Mouse (Mus musculus) heart, embryonic 10.5 days (tissue): ENCODE measurements around the gene Cep70. TPM values are rescaled to one million over a fixed set of nuclear protein-coding genes. Genes with fewer than 3 reads are reported as not detected.

ENCODE experiments used
- DNase-seq: peaks from one replicate; pipeline ENCODE4 v3.0.0-alpha.2; 2017; ENCODE audit warnings: low spot score
- H3K27ac ChIP-seq: fragments of 300-500 bp; sonication (generic); 2 replicates; pipeline ENCODE4 v1.5.1; 2016; ENCODE audit warnings: mild to moderate bottlenecking
- H3K27me3 ChIP-seq: fragments of 300-500 bp; sonication (generic); 2 replicates; pipeline ENCODE4 v1.6.1; 2016; ENCODE audit warnings: mild to moderate bottlenecking; ENCODE audit not compliant: poor library complexity, insufficient read depth, severe bottlenecking
- H3K36me3 ChIP-seq: fragments of 300-500 bp; sonication (generic); 2 replicates; pipeline ENCODE4 v1.6.1; 2016; ENCODE audit warnings: mild to moderate bottlenecking, moderate library complexity
- H3K4me1 ChIP-seq: fragments of 300-500 bp; sonication (generic); 2 replicates; pipeline ENCODE4 v1.6.1; 2016; ENCODE audit warnings: mild to moderate bottlenecking
- H3K4me3 ChIP-seq: fragments of 300-500 bp; sonication (generic); 2 replicates; pipeline ENCODE4 v1.5.1; 2016; ENCODE audit warnings: mild to moderate bottlenecking, moderate library complexity
- H3K9me3 ChIP-seq: fragments of 300-500 bp; sonication (generic); 2 replicates; pipeline ENCODE4 v1.6.1; 2016; ENCODE audit warnings: mild to moderate bottlenecking, moderate library complexity
- WGBS: fragments of 180-500 bp; shearing (Covaris S2); methylation state at CpG from one replicate; pipeline ENCODE4 v1.1.7; 2016; 5-methylcytosine and 5-hydroxymethylcytosine counted together
- polyA plus RNA-seq: library from polyadenylated mRNA; unstranded; fragments of >200 nt; fragmentation: Nextera tagmentation; extraction: Ambion mirVana; gene quantifications from 2 replicates; pipeline ENCODE4 v1.2.1, GENCODE M21; 2016

The Cep70 gene
- polyA plus RNA-seq, 1 experiment from 2014 or later: 27.3 TPM

GRCm38 (mm10) chr9:99326881-99327280, 83.7 kb downstream of the Cep70 start:
- Histone ChIP-seq H3K27me3 (peaks cover 26% of the 10 kb centered on the region), H3K36me3 (no peaks in the 10 kb centered on the region), H3K4me1 (no peaks in the 10 kb centered on the region; the same call in 1 of the 2 replicates), H3K4me3 (no peak overlapping the region), H3K9me3 (no peaks in the 10 kb centered on the region), H3K27ac (no peak overlapping the region)
- WGBS: 79% methylated on average over 4 of the region's 4 CpGs
- DNase-seq: no peak

GRCm38 (mm10) chr9:99336538-99336937, 93.4 kb downstream of the Cep70 start:
- H3K27ac ChIP-seq: no peak overlapping the region
- no peaks in the 10 kb centered on the region for H3K36me3 ChIP-seq
- DNase-seq: no peak
- WGBS: 83% methylated on average over 4 of the region's 4 CpGs
- peaks cover 6% of the 10 kb centered on the region; the same call in 1 of the 2 replicates for H3K27me3 ChIP-seq
- no peaks in the 10 kb centered on the region for H3K9me3 ChIP-seq
- peaks cover 14% of the 10 kb centered on the region for H3K4me1 ChIP-seq
- no peak overlapping the region for H3K4me3 ChIP-seq

GRCm38 (mm10) chr9:99338293-99338692, 95.1 kb downstream of the Cep70 start:
- Histone ChIP-seq H3K9me3 (no peaks in the 10 kb centered on the region), H3K4me1 (peaks cover 20% of the 10 kb centered on the region), H3K4me3 (no peak overlapping the region), H3K27ac (no peak overlapping the region), H3K27me3 (0 out of 2 replicates have a peak, but pooled peaks cover 6% of the 10 kb centered on the region), H3K36me3 (no peaks in the 10 kb centered on the region)
- no peak for DNase-seq
- 100% methylated on average over 1 of the region's 1 CpGs for WGBS

- Histone ChIP-seq H3K9me3 (no peaks in the 10 kb centered on the region), H3K4me1 (peaks cover 20% of the 10 kb centered on the region), H3K27me3 (0 out of 2 replicates have a peak, but pooled peaks cover 6% of the 10 kb centered on the region), H3K36me3 (no peaks in the 10 kb centered on the region), H3K27ac (no peak overlapping the region), H3K4me3 (no peak overlapping the region)
- DNase-seq: no peak
- WGBS: 77% methylated on average over 1 of the region's 1 CpGs
These were observed 96.0 kb downstream of the Cep70 start for GRCm38 (mm10) chr9:99339182-99339581.

DNA sequence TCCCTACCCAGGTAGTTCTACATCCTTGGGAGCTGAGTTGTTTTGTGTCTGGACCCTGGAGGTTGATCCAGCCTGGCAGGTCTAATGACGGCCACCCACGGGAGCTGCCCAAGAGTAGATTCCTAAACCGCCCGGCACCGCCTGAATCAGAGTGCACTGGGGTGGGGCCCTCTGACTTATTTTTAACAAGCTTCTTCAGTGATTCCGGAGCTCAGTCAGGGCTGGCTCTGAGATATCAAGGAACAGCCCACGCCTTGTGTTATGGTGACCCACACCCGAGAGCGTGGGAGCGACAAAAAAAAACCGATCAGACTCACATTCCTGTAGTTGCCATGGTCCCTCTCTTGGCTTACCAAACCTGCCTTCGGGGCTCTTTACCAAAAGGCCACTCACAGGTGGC, 97.0 kb downstream of the Cep70 start:
- no peaks in the 10 kb centered on the region for H3K36me3 ChIP-seq
- 54% methylated on average over 12 of the region's 12 CpGs for WGBS
- H3K27me3 ChIP-seq: 0 out of 2 replicates have a peak, but pooled peaks cover 5% of the 10 kb centered on the region

GRCm38 (mm10) chr9:99341600-99341999, 98.4 kb downstream of the Cep70 start:
- Histone ChIP-seq H3K27me3 (no peaks in the 10 kb centered on the region), H3K4me1 (peaks cover 20% of the 10 kb centered on the region), H3K9me3 (no peaks in the 10 kb centered on the region), H3K27ac (no peak overlapping the region), H3K36me3 (no peaks in the 10 kb centered on the region), H3K4me3 (no peak overlapping the region)
- DNase-seq: no peak
- 10% methylated on average over 3 of the region's 3 CpGs for WGBS

More for the DNA sequence above, 97.0 kb downstream of the Cep70 start:
- Histone ChIP-seq H3K9me3 (no peaks in the 10 kb centered on the region), H3K27ac (no peak overlapping the region), H3K4me3 (no peak overlapping the region), H3K4me1 (peaks cover 20% of the 10 kb centered on the region)
- DNase-seq: no peak

DNA sequence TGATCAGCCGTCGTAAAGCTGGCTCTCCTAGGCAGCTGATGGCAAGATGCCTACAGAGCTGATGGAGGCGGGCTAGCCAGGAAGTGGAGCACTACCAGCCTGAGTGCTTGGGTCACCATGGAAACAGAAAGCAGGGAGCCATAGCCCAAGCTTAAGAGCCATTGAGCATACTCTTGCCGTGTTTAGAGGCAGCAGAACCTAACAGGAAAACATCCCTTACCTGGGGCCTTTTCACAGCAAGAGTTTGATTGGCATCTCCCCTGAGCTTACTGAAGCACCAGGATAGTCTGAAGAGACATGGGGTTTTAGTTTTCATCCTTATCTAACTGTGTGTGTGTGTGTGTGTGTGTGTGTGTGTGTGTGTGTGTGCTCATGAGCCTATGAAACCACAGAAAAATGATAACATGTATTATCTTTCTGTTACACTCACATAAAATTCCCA, 102.2 kb downstream of the Cep70 start:
- Histone ChIP-seq H3K27ac (no peak overlapping the region), H3K36me3 (no peaks in the 10 kb centered on the region), H3K4me3 (no peak overlapping the region), H3K9me3 (no peaks in the 10 kb centered on the region), H3K27me3 (peaks cover 3% of the 10 kb centered on the region; the same call in 1 of the 2 replicates), H3K4me1 (peaks cover 8% of the 10 kb centered on the region)
- WGBS: 42% methylated on average over 4 of the region's 4 CpGs
- no peak for DNase-seq

Other genes with a start within 250 kb of the Cep70 start
- gene Gm1123, start 207.7 kb upstream of the Cep70 start, polyA plus RNA-seq: 0.09 TPM in 1 of 2 replicates, not detected in the other
- 2.0 and 2.4 TPM in 2 replicates for gene Pik3cb, start 102.7 kb upstream of the Cep70 start, polyA plus RNA-seq
- not detected in 2 replicates for gene Faiml, start 6.1 kb upstream of the Cep70 start, polyA plus RNA-seq
- gene Esyt3, start 115.2 kb downstream of the Cep70 start, polyA plus RNA-seq: 0.11 and 0.23 TPM in 2 replicates
- gene Mras, start 194.0 kb downstream of the Cep70 start, polyA plus RNA-seq: 5.1 and 7.5 TPM in 2 replicates
- gene Nme9, start 208.1 kb downstream of the Cep70 start, polyA plus RNA-seq: not detected in 2 replicates